Mouse (Mus musculus) kidney, postnatal 36 days (tissue): ENCODE measurements around the gene Gm20715.
"Not testable (repeated sequence)": the region's sequence is repeated elsewhere in the genome, so short reads cannot be mapped to it uniquely, and the experiment has no call there.

Experiments used
- DNase-seq, 2 experiments: peaks; one replicate each; pipeline ENCODE4 v3.0.0; 2021 to 2022; ENCODE audit warnings: mixed read lengths in 2 of 2

Gm20715 gene

GRCm38 (mm10) chr7:6410043-6410442 is at the start of gene Gm20715:
Gm20715 (plus strand) TSS chr7:6410277.
- DNase-seq, result peak; percentile 96 to 99

- DNase-seq, result no peak
Measured at GRCm38 (mm10) chr7:6360477-6361060, 49.5 kb upstream of the Gm20715 start.

- no peak for DNase-seq
Measured at GRCm38 (mm10) chr7:6361756-6362155, 48.3 kb upstream of the Gm20715 start.

- DNase-seq, result peak; percentile 99 to 100
Measured at GRCm38 (mm10) chr7:6362268-6363046, 47.6 kb upstream of the Gm20715 start.

- peak; percentile 91 for DNase-seq
Measured at GRCm38 (mm10) chr7:6363047-6363488, 47.0 kb upstream of the Gm20715 start, which contains the start of gene Zfp78. Zfp78 (plus strand) TSS chr7:6363280.

GRCm38 (mm10) chr7:6364761-6365160 is 45.3 kb upstream of the Gm20715 start:
- no peak for DNase-seq

GRCm38 (mm10) chr7:6367185-6367584 is 42.9 kb upstream of the Gm20715 start:
- no peak for DNase-seq

GRCm38 (mm10) chr7:6368146-6368545 is 41.9 kb upstream of the Gm20715 start:
- not testable (repeated sequence) for DNase-seq

GRCm38 (mm10) chr7:6369460-6369859 is 40.6 kb upstream of the Gm20715 start:
- no peak for DNase-seq

- no peak for DNase-seq
Measured at GRCm38 (mm10) chr7:6372993-6373392, 37.1 kb upstream of the Gm20715 start.

GRCm38 (mm10) chr7:6378441-6378840 is 31.6 kb upstream of the Gm20715 start:
- no peak for DNase-seq

GRCm38 (mm10) chr7:6381431-6381830 is 28.6 kb upstream of the Gm20715 start:
- no peak for DNase-seq

- peak; percentile 95 to 96 for DNase-seq
Measured at GRCm38 (mm10) chr7:6383044-6383455, 27.0 kb upstream of the Gm20715 start, which contains the start of gene Zfp28. Zfp28 (plus strand) TSS chr7:6383295.

GRCm38 (mm10) chr7:6384011-6384410 is 26.1 kb upstream of the Gm20715 start:
- no peak for DNase-seq

- peak; percentile 25 to 32 for DNase-seq
Measured at GRCm38 (mm10) chr7:6386995-6387394, 23.1 kb upstream of the Gm20715 start.

- DNase-seq, result no peak
Measured at GRCm38 (mm10) chr7:6388971-6389370, 21.1 kb upstream of the Gm20715 start.

GRCm38 (mm10) chr7:6389449-6389848 is 20.6 kb upstream of the Gm20715 start:
- DNase-seq, result no peak

GRCm38 (mm10) chr7:6397996-6398975 is 11.8 kb upstream of the Gm20715 start, which contains the start of gene Smim17:
Smim17 (plus strand) TSS chr7:6398715.
- peak; percentile 31 to 61 for DNase-seq

GRCm38 (mm10) chr7:6414626-6415441 is 4.8 kb downstream of the Gm20715 start:
- no peak for DNase-seq

GRCm38 (mm10) chr7:6415442-6415787 is 5.3 kb downstream of the Gm20715 start:
- no peak for DNase-seq

- DNase-seq, result no peak
Measured at GRCm38 (mm10) chr7:6419894-6420293, 9.8 kb downstream of the Gm20715 start.

GRCm38 (mm10) chr7:6429381-6429780 is 19.3 kb downstream of the Gm20715 start:
- no peak for DNase-seq
